Mouse (Mus musculus) thymus, adult 2 months (tissue): ENCODE results near the gene Pdgfd.

Experiments used
- CTCF ChIP-seq: fragments of 200-500 bp; IDR thresholded peaks from 2 replicates; pipeline ENCODE4 v1.5.1; 2012; ENCODE audit warnings: mild to moderate bottlenecking, control low read depth, low read length, moderate library complexity, borderline replicate concordance; ENCODE audit not compliant: control insufficient read depth, poor library complexity, insufficient read depth; ENCODE audit errors: extremely low read depth
- POLR2A ChIP-seq: fragments of 200-500 bp; IDR thresholded peaks from 2 replicates; pipeline ENCODE4 v1.6.1; 2012; ENCODE audit warnings: mild to moderate bottlenecking, low read length, control low read depth, moderate library complexity; ENCODE audit not compliant: control insufficient read depth, poor library complexity, insufficient read depth; ENCODE audit errors: extremely low read depth

- no peak for TF ChIP-seq POLR2A
- TF ChIP-seq CTCF = no peak
Observed at GRCm38 (mm10) chr9:6401764-6402163, 233.4 kb downstream of the Pdgfd start.
